Comparison of ENCODE assay signal across 9 mouse cellular contexts in genomic region chr6:129333674-129334078, GRCm38 (mm10). TPM values are rescaled to one million over a fixed set of nuclear protein-coding genes. Genes with fewer than 3 reads are reported as not detected.
A peak's percentile ranks its signal among the peaks of the same experiment; 100 is the strongest.
DNase-seq lines count a peak whose midpoint lies in the region; ATAC-seq and TF ChIP-seq lines count a peak whose summit lies in the region.
"Had no signal": no experiment of that assay in that cellular context is flagged by ENCODE, and none has a peak within 500 bp of the region (broad histone marks: within the 10 kb centered on the region; RNA-seq: fewer than 3 reads in every experiment).

No protein-coding gene starts in this region.

- WGBS in liver, embryonic 16.5 days (ENCODE audit: insufficient replicate concordance) = 7% methylated on average over 11 of the region's 11 CpGs
- 32% methylated on average over 11 of the region's 11 CpGs for WGBS in neural tube, embryonic 11.5 days
- WGBS in stomach, embryonic 16.5 days = 35% methylated on average over 11 of the region's 11 CpGs

- TF ChIP-seq CTCF in embryonic fibroblast, embryonic 13.5 days (IDR thresholded peaks at IDR 0.05; ENCODE audit: borderline replicate concordance, insufficient read depth, low read length) = peak; percentile 63; the same call in 1 of the 2 replicates

- H3K27me3 ChIP-seq in liver, embryonic 16.5 days (ENCODE audit: control insufficient read depth, insufficient read depth, low read depth, low read length) = no peaks in the 10 kb centered on the region
- H3K27me3 ChIP-seq in neural tube, embryonic 11.5 days (ENCODE audit: control insufficient read depth, insufficient read depth, low read length) = no peaks in the 10 kb centered on the region
- H3K27me3 ChIP-seq in stomach, embryonic 16.5 days (ENCODE audit: control insufficient read depth, insufficient read depth, low read length) = no peaks in the 10 kb centered on the region
- H3K27me3 ChIP-seq: embryonic facial prominence, embryonic 12.5 days had no signal

- no peaks in the 10 kb centered on the region for H3K9me3 ChIP-seq in liver, embryonic 16.5 days (replicated peaks; ENCODE audit: control insufficient read depth, low read length)
- no peaks in the 10 kb centered on the region for H3K9me3 ChIP-seq in neural tube, embryonic 11.5 days (ENCODE audit: control insufficient read depth, low read length)
- H3K9me3 ChIP-seq in stomach, embryonic 16.5 days (replicated peaks; ENCODE audit: control insufficient read depth, low read length) = no peaks in the 10 kb centered on the region
- H3K9me3 ChIP-seq: embryonic facial prominence, embryonic 12.5 days had no signal

- no peaks in the 10 kb centered on the region for H3K4me1 ChIP-seq in embryonic fibroblast, embryonic 13.5 days (ENCODE audit: control insufficient read depth, insufficient read depth, low read length)
- no peaks in the 10 kb centered on the region for H3K4me1 ChIP-seq in liver, embryonic 16.5 days (ENCODE audit: control insufficient read depth, low read depth, low read length)
- H3K4me1 ChIP-seq in neural tube, embryonic 11.5 days (ENCODE audit: control insufficient read depth, insufficient read depth, low read length) = no peaks in the 10 kb centered on the region
- no peaks in the 10 kb centered on the region for H3K4me1 ChIP-seq in stomach, embryonic 16.5 days (ENCODE audit: control insufficient read depth, insufficient read depth, low read length)
- H3K4me1 ChIP-seq: embryonic facial prominence, embryonic 12.5 days had no signal

- no peaks in the 10 kb centered on the region for H3K36me3 ChIP-seq in liver, embryonic 16.5 days (ENCODE audit: control insufficient read depth, insufficient read depth)
- H3K36me3 ChIP-seq in neural tube, embryonic 11.5 days (ENCODE audit: control insufficient read depth, insufficient read depth, low read length) = no peaks in the 10 kb centered on the region
- H3K36me3 ChIP-seq in stomach, embryonic 16.5 days (ENCODE audit: control insufficient read depth, insufficient read depth, low read length) = no peaks in the 10 kb centered on the region
- H3K36me3 ChIP-seq: embryonic facial prominence, embryonic 12.5 days had no signal

- intact Hi-C loops in heart, postnatal 14 days (cut with DNase I) = loop anchor here (2.0 kb wide), 1 partner anchor 31 kb away; no protein-coding TSS in a partner anchor

- no peak for TF ChIP-seq POLR2A in embryonic fibroblast, embryonic 13.5 days (IDR thresholded peaks at IDR 0.05; ENCODE audit: low read depth, low read length)

- no peak overlapping the region for H3K9ac ChIP-seq in liver, embryonic 16.5 days (ENCODE audit: low read depth, low read length)
- no peak overlapping the region for H3K9ac ChIP-seq in neural tube, embryonic 11.5 days (ENCODE audit: low read length)
- H3K9ac ChIP-seq in stomach, embryonic 16.5 days (ENCODE audit: low read length) = no peak overlapping the region
- H3K9ac ChIP-seq: embryonic facial prominence, embryonic 12.5 days had no signal

- peak; percentile 69 for ATAC-seq in liver, embryonic 16.5 days (ENCODE audit: low read depth)
- peak; percentile 67; the same call in 1 of the 2 replicates for ATAC-seq in neural tube, embryonic 11.5 days (ENCODE audit: insufficient read depth, low FRiP score, low TSS enrichment)
- peak; percentile 75 for ATAC-seq in stomach, embryonic 16.5 days (ENCODE audit: insufficient read depth, low FRiP score)

- H3K4me3 ChIP-seq in embryonic fibroblast, embryonic 13.5 days (ENCODE audit: insufficient read depth, low read length) = no peak overlapping the region
- H3K4me3 ChIP-seq in liver, embryonic 16.5 days (ENCODE audit: low read depth, low read length) = no peak overlapping the region
- H3K4me3 ChIP-seq in neural tube, embryonic 11.5 days (ENCODE audit: low read depth, low read length) = no peak overlapping the region
- H3K4me3 ChIP-seq in stomach, embryonic 16.5 days (replicated peaks; ENCODE audit: low read length) = no peak overlapping the region
- H3K4me3 ChIP-seq: embryonic facial prominence, embryonic 12.5 days had no signal

- DNase-seq in B cell, adult 2 months = peak; percentile 78 to 80
- peak; percentile 37 for DNase-seq in adrenal gland, adult 8-10 months
- DNase-seq in heart, postnatal 14 days = peak; percentile 46 to 57
- DNase-seq in kidney, postnatal 4 days = peak; percentile 57 to 62
- peak; percentile 41 for DNase-seq in neural tube, embryonic 11.5 days (ENCODE audit: low spot score)

- H3K27ac ChIP-seq in embryonic fibroblast, embryonic 13.5 days (ENCODE audit: insufficient read depth, low read length) = no peak overlapping the region
- H3K27ac ChIP-seq in liver, embryonic 16.5 days (ENCODE audit: low read length) = no peak overlapping the region
- H3K27ac ChIP-seq in neural tube, embryonic 11.5 days (ENCODE audit: low read depth, low read length) = no peak overlapping the region
- no peak overlapping the region for H3K27ac ChIP-seq in stomach, embryonic 16.5 days (ENCODE audit: low read length)
- H3K27ac ChIP-seq: embryonic facial prominence, embryonic 12.5 days had no signal

- H3K4me2 ChIP-seq in liver, embryonic 16.5 days (ENCODE audit: low read depth, low read length) = no peak overlapping the region
- H3K4me2 ChIP-seq in neural tube, embryonic 11.5 days (ENCODE audit: low read depth) = no peak overlapping the region
- no peak overlapping the region for H3K4me2 ChIP-seq in stomach, embryonic 16.5 days (ENCODE audit: low read depth, low read length)
- H3K4me2 ChIP-seq: embryonic facial prominence, embryonic 12.5 days had no signal

RNA-seq across cellular contexts. Expression of gene 4922502D21Rik, which starts 2.1 kb away (rescaled TPM):
- not detected for total RNA-seq in adrenal gland, adult 8-10 months (2022)
- polyA plus RNA-seq in embryonic fibroblast, embryonic 13.5 days (2011; ENCODE audit: insufficient read length, low read depth, missing spikeins) = not detected in 2 replicates
- not detected for total RNA-seq in heart, postnatal 14 days (2021)
- not detected in 2 replicates for polyA plus RNA-seq in liver, embryonic 16.5 days (2015; fragmentation: Nextera tagmentation; extraction: Ambion mirVana)
- not detected in 2 replicates for polyA plus RNA-seq in neural tube, embryonic 11.5 days (2014; fragmentation: Nextera tagmentation; extraction: Ambion mirVana)
- not detected in 2 replicates for polyA plus RNA-seq in stomach, embryonic 16.5 days (2015; fragmentation: Nextera tagmentation; extraction: Ambion mirVana)
- polyA plus RNA-seq: embryonic facial prominence, embryonic 12.5 days had no signal

RNA-seq across cellular contexts. Expression of gene Clec12a, which starts 8.8 kb away (rescaled TPM):
- 1 to 10 TPM in 3 of 4 experiments, under 1 TPM in 1; 0.55 to 5.7 (median 2.9) TPM for total RNA-seq in adrenal gland, adult 8-10 months (2022)
- 0.61 TPM in 1 of 2 replicates, not detected in the other for polyA plus RNA-seq in embryonic fibroblast, embryonic 13.5 days (2011; ENCODE audit: insufficient read length, low read depth, missing spikeins)
- total RNA-seq in heart, postnatal 14 days (2021) = under 1 TPM; 0.73 to 0.74 TPM
- 13.1 and 13.7 TPM in 2 replicates for polyA plus RNA-seq in liver, embryonic 16.5 days (2015; fragmentation: Nextera tagmentation; extraction: Ambion mirVana)
- 0.49 and 0.53 TPM in 2 replicates for polyA plus RNA-seq in neural tube, embryonic 11.5 days (2014; fragmentation: Nextera tagmentation; extraction: Ambion mirVana)
- polyA plus RNA-seq in stomach, embryonic 16.5 days (2015; fragmentation: Nextera tagmentation; extraction: Ambion mirVana) = 1.2 and 2.0 TPM in 2 replicates

RNA-seq across cellular contexts. Expression of gene Clec12b, which starts 52.0 kb away (rescaled TPM):
- total RNA-seq in adrenal gland, adult 8-10 months (2022) = under 1 TPM in 2 of 4 experiments, not detected in 2; 0.52 to 0.70 TPM
- polyA plus RNA-seq in embryonic fibroblast, embryonic 13.5 days (2011; ENCODE audit: insufficient read length, low read depth, missing spikeins) = not detected in 2 replicates
- total RNA-seq in heart, postnatal 14 days (2021) = under 1 TPM; 0.17 to 0.22 TPM
- polyA plus RNA-seq in liver, embryonic 16.5 days (2015; fragmentation: Nextera tagmentation; extraction: Ambion mirVana) = not detected in 2 replicates
- 0.37 TPM in 1 of 2 replicates, not detected in the other for polyA plus RNA-seq in neural tube, embryonic 11.5 days (2014; fragmentation: Nextera tagmentation; extraction: Ambion mirVana)
- not detected in 2 replicates for polyA plus RNA-seq in stomach, embryonic 16.5 days (2015; fragmentation: Nextera tagmentation; extraction: Ambion mirVana)
- polyA plus RNA-seq: embryonic facial prominence, embryonic 12.5 days had no signal

RNA-seq across cellular contexts. Expression of gene Cd69, which starts 58.4 kb away (rescaled TPM):
- under 1 TPM in 3 of 4 experiments, not detected in 1; 0.21 to 0.38 (median 0.27) TPM for total RNA-seq in adrenal gland, adult 8-10 months (2022)
- polyA plus RNA-seq in embryonic fibroblast, embryonic 13.5 days (2011; ENCODE audit: insufficient read length, low read depth, missing spikeins) = not detected in 2 replicates
- 1 to 10 TPM in 1 of 2 experiments, under 1 TPM in 1; 0.22 to 1.4 TPM for total RNA-seq in heart, postnatal 14 days (2021)
- polyA plus RNA-seq in liver, embryonic 16.5 days (2015; fragmentation: Nextera tagmentation; extraction: Ambion mirVana) = 0.61 and 0.65 TPM in 2 replicates
- polyA plus RNA-seq in neural tube, embryonic 11.5 days (2014; fragmentation: Nextera tagmentation; extraction: Ambion mirVana) = 0.28 TPM in 1 of 2 replicates, not detected in the other
- polyA plus RNA-seq in stomach, embryonic 16.5 days (2015; fragmentation: Nextera tagmentation; extraction: Ambion mirVana) = 0.20 and 0.48 TPM in 2 replicates
- polyA plus RNA-seq: embryonic facial prominence, embryonic 12.5 days had no signal
